Mouse (Mus musculus): Measurements from ENCODE around the gene Ccdc36.

The Ccdc36 gene

GRCm38 (mm10) chr9:108428384-108428783 lies at the start of gene Ccdc36:
Gene Ccdc36, minus strand, starts transcription at chr9:108428484.
- DNase-seq (ENCODE audit: extremely low spot score, low spot score): no peak

- DNase-seq (ENCODE audit: extremely low spot score, low spot score): no peak
Observed at GRCm38 (mm10) chr9:108474528-108474927, 46.2 kb upstream of the Ccdc36 start.

- no peak for DNase-seq (ENCODE audit: extremely low spot score, low spot score)
Observed at GRCm38 (mm10) chr9:108469845-108470244, 41.6 kb upstream of the Ccdc36 start.

- no peak for DNase-seq (ENCODE audit: extremely low spot score, low spot score)
Observed at GRCm38 (mm10) chr9:108469430-108469829, 41.1 kb upstream of the Ccdc36 start.

GRCm38 (mm10) chr9:108466219-108466618 lies 37.9 kb upstream of the Ccdc36 start:
- no peak for DNase-seq (ENCODE audit: extremely low spot score, low spot score)

- no peak for DNase-seq (ENCODE audit: extremely low spot score, low spot score)
Observed at GRCm38 (mm10) chr9:108463713-108464112, 35.4 kb upstream of the Ccdc36 start.

- DNase-seq (ENCODE audit: extremely low spot score, low spot score): no peak
Observed at GRCm38 (mm10) chr9:108462192-108462591, 33.9 kb upstream of the Ccdc36 start.

- no peak for DNase-seq (ENCODE audit: extremely low spot score, low spot score)
Observed at GRCm38 (mm10) chr9:108461675-108462074, 33.4 kb upstream of the Ccdc36 start.

- peak; percentile 21 for DNase-seq (ENCODE audit: extremely low spot score, low spot score)
Observed at GRCm38 (mm10) chr9:108461181-108461631, 32.9 kb upstream of the Ccdc36 start, which contains the start of gene Klhdc8b. Gene Klhdc8b, minus strand, starts transcription at chr9:108461581.

GRCm38 (mm10) chr9:108460319-108461178 lies 32.3 kb upstream of the Ccdc36 start, which contains the start of gene Ccdc71:
Gene Ccdc71, plus strand, starts transcription at chr9:108460527.
- DNase-seq (ENCODE audit: extremely low spot score, low spot score): peak; percentile 90

- no peak for DNase-seq (ENCODE audit: extremely low spot score, low spot score)
Observed at GRCm38 (mm10) chr9:108459939-108460318, 31.6 kb upstream of the Ccdc36 start.

GRCm38 (mm10) chr9:108456953-108457352 lies 28.7 kb upstream of the Ccdc36 start:
- DNase-seq (ENCODE audit: extremely low spot score, low spot score): no peak

GRCm38 (mm10) chr9:108455747-108456571 lies 27.7 kb upstream of the Ccdc36 start:
- no peak for DNase-seq (ENCODE audit: extremely low spot score, low spot score)

GRCm38 (mm10) chr9:108454429-108454828 lies 26.1 kb upstream of the Ccdc36 start:
- DNase-seq (ENCODE audit: extremely low spot score, low spot score): no peak

GRCm38 (mm10) chr9:108453458-108453857 lies 25.2 kb upstream of the Ccdc36 start:
- DNase-seq (ENCODE audit: extremely low spot score, low spot score): no peak

GRCm38 (mm10) chr9:108452911-108453310 lies 24.6 kb upstream of the Ccdc36 start:
- DNase-seq (ENCODE audit: extremely low spot score, low spot score): no peak

GRCm38 (mm10) chr9:108452291-108452906 lies 24.1 kb upstream of the Ccdc36 start:
- peak; percentile 93 for DNase-seq (ENCODE audit: extremely low spot score, low spot score)

- DNase-seq (ENCODE audit: extremely low spot score, low spot score): no peak
Observed at GRCm38 (mm10) chr9:108451519-108452160, 23.4 kb upstream of the Ccdc36 start.

GRCm38 (mm10) chr9:108451170-108451493 lies 22.8 kb upstream of the Ccdc36 start:
- DNase-seq (ENCODE audit: extremely low spot score, low spot score): no peak

- DNase-seq (ENCODE audit: extremely low spot score, low spot score): peak; percentile 23
Observed at GRCm38 (mm10) chr9:108450292-108451169, 22.2 kb upstream of the Ccdc36 start.
